Mouse (Mus musculus) E14TG2a.4 (cell line): ENCODE data around the gene Dnah2.

ENCODE experiments used
- CTCF ChIP-seq: conservative IDR thresholded peaks from 2 replicates; pipeline ENCODE4 v1.5.1; 2014; ENCODE audit warnings: low read length
- NANOG ChIP-seq: IDR thresholded peaks from 2 replicates; pipeline ENCODE4 v1.6.1; 2014; ENCODE audit warnings: borderline replicate concordance, low read length, mixed read lengths
- POU5F1 ChIP-seq: IDR thresholded peaks from 2 replicates; pipeline ENCODE4 v1.6.1; 2014; ENCODE audit warnings: low read length, borderline replicate concordance

DNA sequence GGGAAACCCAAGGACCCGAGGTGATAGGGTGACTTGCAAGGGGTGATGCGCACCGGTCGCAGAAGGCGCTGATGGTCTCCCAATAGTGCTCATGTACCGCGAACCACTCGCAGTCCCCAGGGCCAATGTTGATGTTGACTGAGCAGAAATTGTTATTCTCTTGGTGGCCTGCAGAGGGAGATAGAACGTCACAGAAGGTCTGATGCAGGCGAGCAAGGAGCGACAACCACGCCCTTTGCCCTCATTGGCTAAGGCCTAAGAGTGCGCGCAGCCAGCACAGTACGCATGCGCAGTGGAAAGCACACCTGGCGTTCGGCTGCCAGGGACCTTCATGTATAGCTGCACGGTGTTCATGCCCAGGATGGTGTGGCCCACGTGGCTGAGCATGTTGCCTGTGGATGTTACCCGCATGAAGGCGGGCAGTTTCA is 147.7 kb downstream of the Dnah2 start:
- peak; percentile 62 for TF ChIP-seq CTCF
- no peak for TF ChIP-seq NANOG
- TF ChIP-seq POU5F1: no peak
